Mouse (Mus musculus) thymus, adult 2 months (tissue): Measurements from ENCODE around the gene Jun.

Experiments
- CTCF ChIP-seq: fragments of 200-500 bp; IDR thresholded peaks from 2 replicates; pipeline ENCODE4 v1.5.1; 2012; ENCODE audit warnings: mild to moderate bottlenecking, control low read depth, low read length, moderate library complexity, borderline replicate concordance; ENCODE audit not compliant: control insufficient read depth, poor library complexity, insufficient read depth; ENCODE audit errors: extremely low read depth
- POLR2A ChIP-seq: fragments of 200-500 bp; IDR thresholded peaks from 2 replicates; pipeline ENCODE4 v1.6.1; 2012; ENCODE audit warnings: mild to moderate bottlenecking, low read length, control low read depth, moderate library complexity; ENCODE audit not compliant: control insufficient read depth, poor library complexity, insufficient read depth; ENCODE audit errors: extremely low read depth

DNA sequence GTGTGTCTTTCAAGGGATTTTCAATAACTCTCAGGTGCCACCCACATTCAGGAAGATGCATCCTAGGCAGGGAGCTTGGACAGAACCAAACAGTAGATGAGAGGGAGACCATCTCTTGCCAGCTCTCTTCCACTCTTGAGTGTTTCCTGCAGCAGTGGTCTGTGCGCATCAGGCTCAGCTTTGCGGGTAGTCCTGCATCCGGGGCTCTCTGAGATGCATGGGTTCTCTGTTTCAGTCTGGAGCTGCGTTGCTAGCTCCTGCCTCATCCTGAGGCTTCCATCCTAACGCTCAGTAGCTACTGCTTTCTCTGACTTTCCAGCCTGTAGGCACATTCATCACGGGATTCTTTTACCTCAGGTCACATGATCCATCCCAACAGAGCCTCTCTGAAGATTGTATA, 43.9 kb upstream of the Jun start:
- TF ChIP-seq POLR2A, result no peak
- TF ChIP-seq CTCF, result no peak
